In the genomic region with DNA sequence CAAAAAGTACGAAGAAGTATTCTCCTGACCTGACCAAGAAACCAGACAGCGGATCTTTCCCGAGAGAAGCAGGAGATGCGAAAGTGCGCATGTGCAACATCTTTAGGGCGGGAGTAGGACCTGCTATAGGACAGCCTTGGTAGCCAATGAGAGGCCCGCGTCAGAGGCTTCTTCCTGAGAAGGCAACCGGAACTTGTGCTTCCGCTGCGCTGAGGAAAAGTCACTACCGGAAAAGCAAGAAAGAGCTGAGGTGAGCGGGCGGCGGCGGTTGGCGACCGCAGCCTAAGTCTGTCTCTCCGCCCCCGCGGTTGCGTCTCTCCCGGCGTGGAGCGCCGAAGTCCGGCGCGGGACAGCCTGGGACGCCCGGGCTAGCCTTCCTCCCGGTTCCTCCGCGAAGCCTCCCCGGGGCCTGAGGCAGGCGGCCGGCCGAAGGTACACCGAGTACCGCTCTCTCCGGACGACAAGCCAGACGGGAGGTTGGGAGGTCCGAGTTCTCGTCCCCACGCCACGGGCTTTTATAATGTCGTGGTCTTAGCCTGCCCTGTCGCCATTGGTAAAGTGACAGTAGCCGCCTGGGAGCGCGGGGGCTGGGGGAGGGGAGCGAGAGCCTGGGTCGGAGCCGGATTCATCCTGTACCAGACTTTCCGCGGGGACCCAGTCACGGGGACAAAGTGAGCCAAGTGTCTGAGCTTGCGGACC, we compare ENCODE assay signal across 7 mouse cellular contexts. TPM values are rescaled to one million over a fixed set of nuclear protein-coding genes. Genes with fewer than 3 reads are reported as not detected.
DNase-seq lines count a peak whose midpoint lies in the region; ATAC-seq and TF ChIP-seq lines count a peak whose summit lies in the region.

A gene (plus strand): TSS at position 166 of the 699 bp plus-strand sequence.

- H3K9ac ChIP-seq in intestine, postnatal 0 days (ENCODE audit: low read depth, low read length): peak within 1 kb of the TSS; percentile 97
- H3K9ac ChIP-seq in midbrain, embryonic 12.5 days (replicated peaks): peak within 1 kb of the TSS; percentile 90

- H3K4me1 ChIP-seq in embryonic facial prominence, embryonic 10.5 days: peaks cover 12% of the 10 kb centered on the region
- peaks cover 3% of the 10 kb centered on the region; the same call in 1 of the 2 replicates for H3K4me1 ChIP-seq in intestine, postnatal 0 days (replicated peaks; ENCODE audit: control insufficient read depth, insufficient read depth, low read length)
- H3K4me1 ChIP-seq in midbrain, embryonic 12.5 days: peaks cover 7% of the 10 kb centered on the region
- H3K4me1 ChIP-seq in small intestine, adult 2 months (ENCODE audit: control insufficient read depth, insufficient read depth, insufficient read length, low read length): peaks cover 2% of the 10 kb centered on the region; the same call in 1 of the 2 replicates

- H3K36me3 ChIP-seq in embryonic facial prominence, embryonic 10.5 days (replicated peaks): peaks cover 34% of the 10 kb centered on the region
- H3K36me3 ChIP-seq in intestine, postnatal 0 days (ENCODE audit: control insufficient read depth, insufficient read depth): peaks cover 4% of the 10 kb centered on the region; the same call in 1 of the 2 replicates
- H3K36me3 ChIP-seq in midbrain, embryonic 12.5 days: peaks cover 19% of the 10 kb centered on the region
- H3K36me3 ChIP-seq in small intestine, adult 2 months (ENCODE audit: control insufficient read depth, insufficient read depth, low read length): peaks cover 8% of the 10 kb centered on the region

- peak within 1 kb of the TSS; percentile 78 for H3K4me2 ChIP-seq in intestine, postnatal 0 days (replicated peaks; ENCODE audit: low read depth)
- H3K4me2 ChIP-seq in midbrain, embryonic 12.5 days (replicated peaks): peak within 1 kb of the TSS; percentile 83

- TF ChIP-seq CTCF in intestine, postnatal 0 days (IDR thresholded peaks at IDR 0.05; ENCODE audit: low read depth): no peak
- no peak for TF ChIP-seq CTCF in small intestine, adult 2 months (IDR thresholded peaks at IDR 0.05; ENCODE audit: extremely low read depth, insufficient read length, insufficient replicate concordance, low read depth, low read length)

- intact Hi-C loops in left cerebral cortex, postnatal 4 days (cut with DNase I): no loop called here

- no peaks in the 10 kb centered on the region for H3K9me3 ChIP-seq in embryonic facial prominence, embryonic 10.5 days
- no peaks in the 10 kb centered on the region for H3K9me3 ChIP-seq in intestine, postnatal 0 days (ENCODE audit: control insufficient read depth)
- H3K9me3 ChIP-seq in midbrain, embryonic 12.5 days: no peaks in the 10 kb centered on the region

- no peaks in the 10 kb centered on the region for H3K27me3 ChIP-seq in embryonic facial prominence, embryonic 10.5 days (replicated peaks; ENCODE audit: low read depth, poor library complexity, severe bottlenecking)
- no peaks in the 10 kb centered on the region for H3K27me3 ChIP-seq in intestine, postnatal 0 days (replicated peaks; ENCODE audit: control insufficient read depth, insufficient read depth, low read length)
- no peaks in the 10 kb centered on the region for H3K27me3 ChIP-seq in midbrain, embryonic 12.5 days
- no peaks in the 10 kb centered on the region for H3K27me3 ChIP-seq in small intestine, adult 2 months (ENCODE audit: control insufficient read depth, insufficient read depth, low read length)

- under 1% methylated on average over 59 of the region's 59 CpGs for WGBS in embryonic facial prominence, embryonic 10.5 days
- 0% methylated on average over 58 of the region's 59 CpGs for WGBS in intestine, postnatal 0 days
- WGBS in midbrain, embryonic 12.5 days: under 1% methylated on average over 59 of the region's 59 CpGs
- 1% methylated on average over 59 of the region's 59 CpGs for WGBS in small intestine, adult 2 months

- peak; percentile 100 for ATAC-seq in intestine, postnatal 0 days
- ATAC-seq in midbrain, embryonic 12.5 days (ENCODE audit: low FRiP score, low read depth): peak; percentile 99

- peak; percentile 94 for DNase-seq in adrenal gland, postnatal 10 days
- peak; percentile 94 for DNase-seq in embryonic facial prominence, embryonic 10.5 days (ENCODE audit: low spot score)
- peak; percentile 89 for DNase-seq in gonadal fat pad, adult 2 months (ENCODE audit: low read depth)
- DNase-seq in left cerebral cortex, postnatal 4 days: peak; percentile 95

- H3K4me3 ChIP-seq in embryonic facial prominence, embryonic 10.5 days: peak within 1 kb of the TSS; percentile 79
- H3K4me3 ChIP-seq in intestine, postnatal 0 days (ENCODE audit: low read depth, low read length): peak within 1 kb of the TSS; percentile 100
- peak within 1 kb of the TSS; percentile 92 for H3K4me3 ChIP-seq in midbrain, embryonic 12.5 days
- H3K4me3 ChIP-seq in small intestine, adult 2 months (ENCODE audit: low read depth, low read length): peak within 1 kb of the TSS; percentile 75

- peak; percentile 88 for TF ChIP-seq POLR2A in small intestine, adult 2 months (IDR thresholded peaks at IDR 0.05; ENCODE audit: low read depth, low read length)

- H3K27ac ChIP-seq in embryonic facial prominence, embryonic 10.5 days (replicated peaks): peak within 1 kb of the TSS; percentile 95
- H3K27ac ChIP-seq in intestine, postnatal 0 days (ENCODE audit: low read depth, low read length): peak within 1 kb of the TSS; percentile 96
- H3K27ac ChIP-seq in midbrain, embryonic 12.5 days (replicated peaks): peak within 1 kb of the TSS; percentile 89
- H3K27ac ChIP-seq in small intestine, adult 2 months (ENCODE audit: insufficient read depth, low read depth, low read length): peak within 1 kb of the TSS; percentile 78

RNA-seq across cellular contexts. Expression of the gene that starts here (rescaled TPM):
- 10 to 100 TPM; 27.5 to 31.9 TPM for total RNA-seq in adrenal gland, postnatal 10 days (2021)
- 90.5 and 92.0 TPM in 2 replicates for polyA plus RNA-seq in embryonic facial prominence, embryonic 10.5 days (2016; fragmentation: Nextera tagmentation; extraction: Ambion mirVana)
- 15.2 and 15.9 TPM in 2 replicates for polyA plus RNA-seq in gonadal fat pad, adult 2 months (2012; rRNA removed)
- 40.6 and 43.0 TPM in 2 replicates for polyA plus RNA-seq in intestine, postnatal 0 days (2015; fragmentation: Nextera tagmentation; extraction: Ambion mirVana)
- total RNA-seq in left cerebral cortex, postnatal 4 days (2021): 10 to 100 TPM; 34.8 to 35.2 TPM
- 89.0 and 90.1 TPM in 2 replicates for polyA plus RNA-seq in midbrain, embryonic 12.5 days (2016; fragmentation: Nextera tagmentation; extraction: Ambion mirVana)
- polyA plus RNA-seq in small intestine, adult 2 months (2012; rRNA removed): 4.4 and 11.4 TPM in 2 replicates

Comparison
In these comparisons a context has a peak if more than half of its experiments do, and no peak if none do; other contexts are left out.
1. Peak in every context shown above with its lines: DNase-seq, ATAC-seq, H3K4me3 ChIP-seq and H3K27ac ChIP-seq.